Mouse (Mus musculus) cerebellum, adult 2 months (tissue): ENCODE measurements around the gene Btbd7.

ENCODE experiments used
- CTCF ChIP-seq: fragments of 200-500 bp; IDR thresholded peaks from 2 replicates; pipeline ENCODE4 v1.5.1; 2011; ENCODE audit warnings: low read depth, mild to moderate bottlenecking, control low read depth, low read length, moderate library complexity, borderline replicate concordance; ENCODE audit not compliant: insufficient read depth
- POLR2A ChIP-seq: fragments of 200-500 bp; IDR thresholded peaks from 2 replicates; pipeline ENCODE4 v1.6.1; 2011; ENCODE audit warnings: low read length, control low read depth, borderline replicate concordance; ENCODE audit not compliant: insufficient read depth

GRCm38 (mm10) chr12:102742056-102742455 lies 136.2 kb downstream of the Btbd7 start:
- no peak for TF ChIP-seq CTCF
- no peak for TF ChIP-seq POLR2A
